In genomic region chr17:27947155-27947554, GRCm38 (mm10) we compare ENCODE assay signal across 14 mouse cellular contexts. TPM values are rescaled to one million over a fixed set of nuclear protein-coding genes. Genes with fewer than 3 reads are reported as not detected.
A peak's percentile ranks its signal among the peaks of the same experiment; 100 is the strongest.
DNase-seq lines count a peak whose midpoint lies in the region; ATAC-seq and TF ChIP-seq lines count a peak whose summit lies in the region.
"Had no signal": no experiment of that assay in that cellular context is flagged by ENCODE, and none has a peak within 500 bp of the region (broad histone marks: within the 10 kb centered on the region; RNA-seq: fewer than 3 reads in every experiment).

No protein-coding gene starts in this region.

- no peaks in the 10 kb centered on the region for H3K27me3 ChIP-seq in kidney, postnatal 0 days (ENCODE audit: insufficient read depth, low read length)
- H3K27me3 ChIP-seq in embryonic facial prominence, embryonic 13.5 days = no peaks in the 10 kb centered on the region
- no peaks in the 10 kb centered on the region for H3K27me3 ChIP-seq in limb, embryonic 13.5 days
- H3K27me3 ChIP-seq: neural tube, embryonic 12.5 days had no signal

- DNase-seq in gastrocnemius, adult 2 months = no peak
- no peak for DNase-seq in gastrocnemius, postnatal 4 days (ENCODE audit: low spot score in 2 of 2)
- DNase-seq in kidney, postnatal 0 days (ENCODE audit: low spot score) = no peak
- DNase-seq in kidney, postnatal 14 days = no peak
- no peak for DNase-seq in gastrocnemius, postnatal 36 days
- no peak for DNase-seq in left cerebral cortex, adult 18-20 months (ENCODE audit: low spot score in 2 of 2)
- DNase-seq: adrenal gland, postnatal 10 days; cerebellum, postnatal 10 days; thymus, adult 2 months had no signal

- H3K4me1 ChIP-seq in kidney, postnatal 0 days (replicated peaks; ENCODE audit: insufficient read depth, low read length) = peaks cover 11% of the 10 kb centered on the region; the same call in 1 of the 2 replicates
- H3K4me1 ChIP-seq in embryonic facial prominence, embryonic 13.5 days = peaks cover 27% of the 10 kb centered on the region
- peaks cover 29% of the 10 kb centered on the region for H3K4me1 ChIP-seq in limb, embryonic 13.5 days

- H3K27ac ChIP-seq in gastrocnemius, adult 2 months = peak overlapping the region; percentile 38
- H3K27ac ChIP-seq in kidney, postnatal 0 days = peak overlapping the region; percentile 88; the same call in 1 of the 2 replicates
- H3K27ac ChIP-seq in embryonic facial prominence, embryonic 13.5 days = peak overlapping the region; percentile 78; the same call in 1 of the 2 replicates
- H3K27ac ChIP-seq in limb, embryonic 13.5 days = peak overlapping the region; percentile 95
- H3K27ac ChIP-seq: heart, embryonic 10.5 days; neural tube, embryonic 12.5 days had no signal

- WGBS in kidney, postnatal 0 days = 78% methylated on average over 2 of the region's 2 CpGs
- WGBS in embryonic facial prominence, embryonic 13.5 days = 87% methylated on average over 2 of the region's 2 CpGs
- 75% methylated on average over 2 of the region's 2 CpGs for WGBS in limb, embryonic 13.5 days

- H3K9ac ChIP-seq in kidney, postnatal 0 days (ENCODE audit: low read depth, low read length) = no peak overlapping the region
- H3K9ac ChIP-seq in embryonic facial prominence, embryonic 13.5 days = no peak overlapping the region
- no peak overlapping the region for H3K9ac ChIP-seq in limb, embryonic 13.5 days
- H3K9ac ChIP-seq: neural tube, embryonic 12.5 days had no signal

- no peaks in the 10 kb centered on the region for H3K9me3 ChIP-seq in kidney, postnatal 0 days (replicated peaks; ENCODE audit: low read length)
- no peaks in the 10 kb centered on the region for H3K9me3 ChIP-seq in embryonic facial prominence, embryonic 13.5 days
- no peaks in the 10 kb centered on the region for H3K9me3 ChIP-seq in limb, embryonic 13.5 days
- H3K9me3 ChIP-seq: heart, embryonic 10.5 days; neural tube, embryonic 12.5 days had no signal

- ATAC-seq in kidney, postnatal 0 days (replicated peaks; ENCODE audit: low FRiP score, low read depth) = no peak
- no peak for ATAC-seq in embryonic facial prominence, embryonic 13.5 days (ENCODE audit: insufficient number of reproducible peaks, insufficient read depth, low FRiP score, low TSS enrichment, low read depth)
- ATAC-seq in limb, embryonic 13.5 days (ENCODE audit: low FRiP score, low read depth) = no peak
- ATAC-seq: intestine, embryonic 16.5 days had no signal

- intact Hi-C loops in gastrocnemius, adult 2 months (cut with DNase I) = no loop called here
- intact Hi-C loops in gastrocnemius, postnatal 36 days (cut with DNase I) = no loop called here

- H3K4me2 ChIP-seq in kidney, postnatal 0 days (ENCODE audit: low read length) = no peak overlapping the region
- H3K4me2 ChIP-seq in embryonic facial prominence, embryonic 13.5 days = no peak overlapping the region
- no peak overlapping the region for H3K4me2 ChIP-seq in limb, embryonic 13.5 days (replicated peaks)
- H3K4me2 ChIP-seq: neural tube, embryonic 12.5 days had no signal

- no peak overlapping the region for H3K4me3 ChIP-seq in gastrocnemius, adult 2 months
- H3K4me3 ChIP-seq in kidney, postnatal 0 days (replicated peaks; ENCODE audit: low read depth, low read length) = no peak overlapping the region
- H3K4me3 ChIP-seq in embryonic facial prominence, embryonic 13.5 days = no peak overlapping the region
- no peak overlapping the region for H3K4me3 ChIP-seq in limb, embryonic 13.5 days
- H3K4me3 ChIP-seq: heart, embryonic 10.5 days; neural tube, embryonic 12.5 days had no signal

- TF ChIP-seq CTCF in gastrocnemius, adult 2 months (IDR thresholded peaks at IDR 0.05) = no peak
- TF ChIP-seq CTCF in kidney, postnatal 0 days (IDR thresholded peaks at IDR 0.05; ENCODE audit: low read depth) = 0 out of 2 replicates have a peak, but pooled peaks have one; percentile 3

- H3K36me3 ChIP-seq in kidney, postnatal 0 days (ENCODE audit: insufficient read depth, low read length) = no peaks in the 10 kb centered on the region
- H3K36me3 ChIP-seq in embryonic facial prominence, embryonic 13.5 days = no peaks in the 10 kb centered on the region
- no peaks in the 10 kb centered on the region for H3K36me3 ChIP-seq in limb, embryonic 13.5 days
- H3K36me3 ChIP-seq: heart, embryonic 10.5 days; neural tube, embryonic 12.5 days had no signal

RNA-seq across cellular contexts. Expression of gene Taf11, which starts 37.5 kb away (rescaled TPM):
- total RNA-seq in gastrocnemius, adult 2 months (2021) = 10 to 100 TPM; 14.0 to 19.1 TPM
- total RNA-seq in gastrocnemius, postnatal 4 days (2021) = 10 to 100 TPM; 27.7 to 27.9 TPM
- 55.5 and 58.1 TPM in 2 replicates for polyA plus RNA-seq in kidney, postnatal 0 days (2015; fragmentation: Nextera tagmentation; extraction: Ambion mirVana)
- polyA plus RNA-seq in embryonic facial prominence, embryonic 13.5 days (2015; fragmentation: Nextera tagmentation; extraction: Ambion mirVana) = 89.6 and 90.4 TPM in 2 replicates
- 81.0 and 90.6 TPM in 2 replicates for polyA plus RNA-seq in limb, embryonic 13.5 days (2015; fragmentation: Nextera tagmentation; extraction: Ambion mirVana)
- total RNA-seq in gastrocnemius, postnatal 36 days (2021) = 10 to 100 TPM; 14.8 to 16.0 TPM
- total RNA-seq in left cerebral cortex, adult 18-20 months (2021) = 10 to 100 TPM; 47.6 to 49.3 TPM

RNA-seq across cellular contexts. Expression of gene Anks1, which starts 38.0 kb away (rescaled TPM):
- total RNA-seq in gastrocnemius, adult 2 months (2021) = 10 to 100 TPM in 1 of 2 experiments, 1 to 10 TPM in 1; 8.8 to 23.4 TPM
- total RNA-seq in gastrocnemius, postnatal 4 days (2021) = 10 to 100 TPM; 38.3 to 40.1 TPM
- polyA plus RNA-seq in kidney, postnatal 0 days (2015; fragmentation: Nextera tagmentation; extraction: Ambion mirVana) = 10.5 and 11.3 TPM in 2 replicates
- polyA plus RNA-seq in embryonic facial prominence, embryonic 13.5 days (2015; fragmentation: Nextera tagmentation; extraction: Ambion mirVana) = 13.3 and 13.4 TPM in 2 replicates
- polyA plus RNA-seq in limb, embryonic 13.5 days (2015; fragmentation: Nextera tagmentation; extraction: Ambion mirVana) = 14.1 and 16.5 TPM in 2 replicates
- total RNA-seq in gastrocnemius, postnatal 36 days (2021) = 10 to 100 TPM in 1 of 2 experiments, 1 to 10 TPM in 1; 7.8 to 13.0 TPM
- 10 to 100 TPM; 39.5 to 44.5 TPM for total RNA-seq in left cerebral cortex, adult 18-20 months (2021)

Comparison
In these comparisons a context has a peak if more than half of its experiments do, and no peak if none do; other contexts are left out.
1. H3K27ac ChIP-seq: peak in every context shown above with its lines; median percentile 95 in limb, embryonic 13.5 days; 88 in kidney, postnatal 0 days; 78 in embryonic facial prominence, embryonic 13.5 days; 38 in gastrocnemius, adult 2 months.